Mouse (Mus musculus): ENCODE results near the gene Slc10a4.
"Not testable (repeated sequence)": the region's sequence is repeated elsewhere in the genome, so short reads cannot be mapped to it uniquely, and the experiment has no call there.

DNA sequence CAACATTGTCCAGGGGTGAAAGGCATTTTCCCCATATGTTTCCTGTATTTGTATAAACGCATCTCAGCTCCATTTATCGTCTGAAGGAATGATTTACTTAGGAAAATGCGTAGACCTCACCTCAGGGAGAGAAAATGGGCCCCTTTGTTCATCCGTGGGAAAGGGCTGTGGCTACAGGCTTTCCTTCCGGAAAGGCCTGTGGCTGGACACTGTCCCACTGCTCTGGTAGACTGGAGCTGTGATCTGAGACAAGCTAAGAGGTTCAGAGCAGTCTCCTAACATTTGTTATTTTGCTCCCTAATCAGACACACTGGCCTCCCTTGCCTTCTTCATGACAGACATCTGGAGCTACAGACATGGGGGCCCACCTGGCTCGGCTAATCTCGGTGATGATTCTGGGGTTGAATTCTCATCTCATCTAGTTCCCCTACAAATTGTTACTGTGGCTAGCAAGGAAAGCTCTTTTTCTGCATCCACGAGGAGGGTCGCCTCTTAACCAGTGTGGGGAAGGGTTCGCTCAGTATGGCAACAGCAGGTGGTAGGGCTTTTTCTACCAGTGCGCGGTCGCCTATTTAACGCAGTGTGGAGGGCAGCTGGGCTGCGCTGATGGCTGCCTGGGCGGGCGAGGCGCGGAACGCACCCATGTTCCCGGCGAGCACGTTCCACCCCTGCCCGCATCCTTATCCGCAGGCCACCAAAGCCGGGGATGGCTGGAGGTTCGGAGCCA, 6.4 kb downstream of the Slc10a4 start:
- not testable (repeated sequence) for TF ChIP-seq POLR2A (IDR thresholded peaks at IDR 0.05; ENCODE audit: insufficient read length, low read depth); TCF12 (IDR thresholded peaks at IDR 0.05; ENCODE audit: insufficient read depth, poor library complexity, severe bottlenecking)
